Mouse (Mus musculus): ENCODE data around the gene Rnasek. TPM values are rescaled to one million over a fixed set of nuclear protein-coding genes. Genes with fewer than 3 reads are reported as not detected.

Rnasek gene
- total RNA-seq (2023): 68.2 TPM

DNA sequence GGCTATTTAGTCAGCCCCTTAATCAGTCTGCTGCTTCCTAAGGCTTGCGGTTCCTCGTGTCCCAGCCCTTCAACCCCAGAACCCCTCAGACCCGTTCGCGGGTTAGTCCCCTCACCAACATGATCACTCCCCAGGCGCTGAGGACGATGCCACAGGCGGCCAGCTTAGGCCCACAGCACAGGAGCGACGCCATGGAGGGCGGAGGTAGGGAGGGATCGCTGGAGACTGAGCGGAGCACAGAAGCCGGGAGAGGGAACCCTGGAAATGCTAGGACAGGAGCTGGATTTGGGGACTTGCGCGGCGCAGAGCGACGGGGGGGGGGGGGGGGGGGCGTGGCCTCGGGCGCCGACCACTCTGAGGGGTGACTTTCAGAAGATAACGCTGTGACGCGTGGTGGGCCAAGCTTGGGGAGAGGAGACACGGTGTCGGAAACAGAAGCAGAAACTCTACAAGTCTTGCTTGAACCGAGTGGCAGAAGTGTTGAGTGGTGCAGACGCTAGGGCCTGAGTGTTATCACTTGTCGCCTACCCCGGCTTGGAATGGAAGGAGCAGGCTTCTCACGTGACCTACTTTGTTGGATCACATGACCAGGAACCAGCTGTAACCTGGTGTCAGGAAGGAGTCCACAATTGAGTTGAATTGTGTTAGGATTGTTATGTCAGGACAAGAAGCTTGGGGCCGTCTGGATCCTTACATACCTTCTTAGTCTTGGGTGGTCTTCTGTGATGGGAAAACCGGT, at the start of gene Rnasek, which contains the start of gene Gm21988:
Gene Rnasek, minus strand, starts transcription at position 302 of the 739 bp plus-strand sequence.
Gene Gm21988, minus strand, starts transcription at position 290 of the 739 bp plus-strand sequence.

DNA sequence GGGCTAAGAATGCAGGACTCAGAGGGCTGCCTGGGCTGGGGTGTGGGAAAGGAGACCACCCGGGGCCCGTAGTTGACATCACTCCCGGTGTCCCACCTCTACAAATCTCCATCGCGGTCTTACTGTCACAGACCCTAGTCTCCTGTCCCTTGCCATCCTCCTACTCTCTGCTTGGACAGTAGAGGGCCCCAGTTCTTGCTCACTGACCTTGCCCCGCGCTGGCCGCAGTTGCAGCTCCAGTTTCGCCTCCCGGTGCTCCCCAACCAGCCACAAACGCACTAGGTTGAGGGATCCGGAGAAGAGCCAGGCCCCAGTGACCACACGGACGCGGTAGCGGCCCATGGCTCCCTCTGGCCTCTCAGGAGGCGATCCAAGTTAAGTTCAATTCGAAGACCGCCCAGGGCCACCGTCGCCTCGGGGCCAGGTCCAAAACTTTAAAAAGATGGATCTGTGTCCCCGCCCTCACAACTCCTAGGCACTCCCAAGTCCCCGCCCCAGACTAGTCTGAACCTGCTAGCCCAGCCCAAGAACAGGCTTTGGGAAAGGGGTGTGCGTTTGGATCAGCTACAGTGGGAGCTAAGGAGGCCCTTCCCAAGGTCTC, 15.4 kb upstream of the Rnasek start, which contains the start of gene Alox12:
Gene Alox12, minus strand, starts transcription at position 423 of the 601 bp plus-strand sequence.

DNA sequence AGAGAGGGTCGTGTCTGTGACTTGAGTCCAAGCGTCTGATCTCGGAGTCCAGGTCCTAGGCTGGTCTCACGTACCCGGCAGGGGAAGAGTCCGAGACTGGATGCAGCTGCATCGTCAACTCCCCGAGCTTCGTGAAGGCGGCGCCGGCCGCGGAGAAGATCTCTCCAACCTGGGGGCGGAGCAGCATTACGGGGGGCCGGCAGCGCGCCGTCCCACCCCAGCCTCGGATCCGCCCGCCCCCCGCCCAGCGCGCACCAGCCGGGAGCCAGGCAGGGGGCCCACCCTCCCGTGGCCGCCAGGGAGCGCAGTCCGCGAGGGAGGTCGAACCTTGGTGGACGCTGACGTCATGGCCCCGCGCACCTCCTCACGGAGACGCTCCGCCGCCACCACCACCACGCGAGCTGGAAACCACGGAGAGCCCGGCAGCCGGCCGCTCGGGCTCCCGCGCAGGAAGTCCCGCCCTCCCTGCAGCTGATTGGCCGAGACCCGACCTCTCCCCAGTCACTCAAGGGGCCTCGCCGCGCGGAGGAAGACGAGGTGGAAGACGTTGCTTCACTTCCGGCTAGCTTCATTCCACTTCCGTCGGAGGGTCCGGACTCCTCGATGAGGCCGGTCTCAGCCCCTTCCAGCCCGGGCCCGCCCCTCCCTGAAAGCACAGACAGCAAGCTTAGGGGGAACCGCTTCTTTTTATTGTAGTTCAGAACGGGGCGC, 2.0 kb downstream of the Rnasek start, which contains the start of gene 0610010K14Rik:
Gene 0610010K14Rik, minus strand, starts transcription at position 458 of the 711 bp plus-strand sequence.

DNA sequence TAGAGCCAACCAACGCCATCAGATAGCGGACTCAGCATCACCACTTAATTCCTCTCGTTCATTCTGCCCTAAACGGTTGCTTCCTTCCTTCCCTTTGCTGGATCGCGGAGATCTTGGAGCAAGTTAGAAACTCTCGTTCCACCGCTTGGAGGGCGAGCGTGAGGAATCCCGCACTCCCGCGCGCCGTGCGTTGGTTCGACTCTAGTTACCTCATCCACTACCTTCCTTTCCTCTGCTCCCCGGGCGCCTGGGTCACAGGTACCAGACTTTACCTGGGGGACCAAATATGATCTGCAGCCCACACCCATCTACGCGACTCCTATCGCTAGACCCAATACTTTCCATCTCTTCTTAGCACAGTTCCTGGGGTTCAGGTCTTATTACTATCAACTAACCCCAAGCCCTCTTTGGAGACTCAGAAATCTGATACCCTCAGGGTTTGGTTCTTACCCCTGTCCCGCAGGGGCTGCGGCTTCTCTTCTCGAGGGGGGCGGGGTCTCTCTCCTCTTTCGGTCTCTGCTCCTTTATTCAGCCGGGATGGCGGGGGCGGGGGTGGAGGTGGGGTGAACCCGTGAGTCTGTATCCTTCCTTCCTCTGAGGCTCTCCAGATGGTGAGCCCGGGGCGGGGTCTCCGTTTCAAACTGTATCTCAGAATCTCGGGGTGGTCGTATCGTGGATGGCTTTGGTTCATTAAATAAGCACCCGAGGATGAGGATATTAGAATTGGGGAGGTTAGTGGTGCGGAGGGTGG, 10.2 kb downstream of the Rnasek start, which contains the start of gene Bcl6b:
Gene Bcl6b, minus strand, starts transcription at position 539 of the 751 bp plus-strand sequence.

DNA sequence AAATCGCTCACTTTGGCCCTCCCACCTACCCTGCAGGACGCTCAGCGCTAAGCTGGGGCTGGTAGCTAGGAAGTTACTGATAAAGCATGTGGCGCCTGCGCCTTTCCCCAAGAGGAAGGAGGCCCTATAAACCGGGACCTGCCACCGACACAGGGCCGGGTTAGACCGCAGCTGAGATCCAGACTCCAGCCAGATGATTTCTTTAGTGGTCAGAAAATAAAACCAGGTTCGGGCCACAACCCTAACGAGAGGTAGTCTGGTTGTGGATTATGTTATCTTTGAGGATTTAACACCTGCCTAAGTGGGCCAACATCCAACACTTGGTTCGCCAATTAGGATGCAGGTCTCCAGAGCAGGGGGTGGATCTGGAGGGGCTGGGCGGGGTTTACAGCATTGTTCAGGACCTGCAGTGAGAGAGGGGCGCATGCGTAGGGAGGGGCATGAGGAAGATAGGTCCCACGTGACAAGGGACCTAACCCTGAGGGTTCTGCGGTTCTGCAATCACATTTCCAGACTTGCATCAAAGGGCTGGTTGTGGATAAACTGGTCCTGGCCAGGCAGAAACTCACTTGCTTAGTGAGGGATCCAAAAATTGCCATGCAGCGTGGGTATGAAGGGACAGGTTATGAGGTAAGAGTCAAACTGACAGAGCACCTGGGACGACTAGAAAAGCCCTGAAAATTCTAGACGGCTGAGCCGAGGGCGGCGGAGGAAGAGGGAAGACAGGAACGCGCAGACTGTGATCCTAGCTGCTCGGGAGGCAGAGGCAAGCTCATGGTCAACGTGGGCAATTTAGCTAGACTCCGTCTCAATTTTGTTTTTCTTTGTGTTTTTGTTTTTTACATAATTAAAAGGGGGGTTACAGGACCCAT, 18.7 kb downstream of the Rnasek start, which contains the start of gene Slc16a13:
Gene Slc16a13, minus strand, starts transcription at position 334 of the 872 bp plus-strand sequence.

DNA sequence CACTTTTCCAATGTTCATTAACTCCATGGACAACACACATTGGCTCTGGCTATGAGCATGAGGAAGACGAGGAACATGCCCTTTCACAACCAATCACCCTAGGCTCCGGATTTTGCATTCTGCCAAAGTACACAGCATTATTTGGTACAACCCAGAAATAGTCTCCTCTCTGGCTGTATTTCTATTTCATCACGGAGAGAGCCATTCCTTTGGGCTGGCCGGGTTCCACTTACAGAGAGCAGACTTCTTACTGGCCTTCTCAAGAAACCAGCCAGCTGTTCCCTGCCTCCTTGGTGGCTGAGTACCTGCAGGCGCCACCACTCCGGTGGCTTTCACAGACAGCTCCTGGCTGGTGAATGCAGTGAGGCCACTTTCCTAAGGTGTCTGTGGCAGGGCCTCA, 27.2 kb downstream of the Rnasek start, which contains the start of gene Slc16a11:
Gene Slc16a11, plus strand, starts transcription at position 330 of the 400 bp plus-strand sequence.

Other genes with a start within 250 kb of the Rnasek start
- gene Gabarap, start 248.7 kb downstream of the Rnasek start, total RNA-seq (2023): 190 TPM
- 72.5 TPM for gene Phf23, start 244.1 kb downstream of the Rnasek start, total RNA-seq (2023)
- 39.2 TPM for gene Dvl2, start 239.2 kb downstream of the Rnasek start, total RNA-seq (2023)
- gene Acadvl, start 224.4 kb downstream of the Rnasek start, total RNA-seq (2023): 79.5 TPM
- 41.1 TPM for gene Dlg4, start 222.9 kb downstream of the Rnasek start, total RNA-seq (2023)
- gene Asgr1, start 185.8 kb downstream of the Rnasek start, total RNA-seq (2023): not detected
- not detected for gene Asgr2, start 147.2 kb downstream of the Rnasek start, total RNA-seq (2023)
- not detected for gene Mgl2, start 109.5 kb downstream of the Rnasek start, total RNA-seq (2023)
- gene Clec10a, start 83.6 kb downstream of the Rnasek start, total RNA-seq (2023): 1.6 TPM
- not detected for gene Slc16a11, start 27.1 kb downstream of the Rnasek start, total RNA-seq (2023)
- 3.4 TPM for gene Slc16a13, start 18.8 kb downstream of the Rnasek start, total RNA-seq (2023)
- gene Bcl6b, start 10.0 kb downstream of the Rnasek start, total RNA-seq (2023): 0.77 TPM
- gene 0610010K14Rik, start 1.9 kb downstream of the Rnasek start, total RNA-seq (2023): 70.5 TPM
- 4.8 TPM for gene Gm21988, start within 50 bp of the Rnasek start, total RNA-seq (2023)
- gene Alox12, start 15.5 kb upstream of the Rnasek start, total RNA-seq (2023): 1.1 TPM
- not detected for gene Alox12e, start 82.8 kb upstream of the Rnasek start, total RNA-seq (2023)
- 0.68 TPM for gene Alox15, start 112.2 kb upstream of the Rnasek start, total RNA-seq (2023)
- 27.0 TPM for gene Pelp1, start 170.2 kb upstream of the Rnasek start, total RNA-seq (2023)
- 347 TPM for gene Arrb2, start 192.8 kb upstream of the Rnasek start, total RNA-seq (2023)
- 39.9 TPM for gene Med11, start 212.1 kb upstream of the Rnasek start, total RNA-seq (2023)
- gene Zmynd15, start 219.6 kb upstream of the Rnasek start, total RNA-seq (2023): 1.1 TPM
- 2.3 TPM for gene Cxcl16, start 220.1 kb upstream of the Rnasek start, total RNA-seq (2023)

All from CD4-positive naive resting alpha-beta T cell, adult 57 days (primary cell).